7 mouse cellular contexts compared by ENCODE assay signal in the genomic region with DNA sequence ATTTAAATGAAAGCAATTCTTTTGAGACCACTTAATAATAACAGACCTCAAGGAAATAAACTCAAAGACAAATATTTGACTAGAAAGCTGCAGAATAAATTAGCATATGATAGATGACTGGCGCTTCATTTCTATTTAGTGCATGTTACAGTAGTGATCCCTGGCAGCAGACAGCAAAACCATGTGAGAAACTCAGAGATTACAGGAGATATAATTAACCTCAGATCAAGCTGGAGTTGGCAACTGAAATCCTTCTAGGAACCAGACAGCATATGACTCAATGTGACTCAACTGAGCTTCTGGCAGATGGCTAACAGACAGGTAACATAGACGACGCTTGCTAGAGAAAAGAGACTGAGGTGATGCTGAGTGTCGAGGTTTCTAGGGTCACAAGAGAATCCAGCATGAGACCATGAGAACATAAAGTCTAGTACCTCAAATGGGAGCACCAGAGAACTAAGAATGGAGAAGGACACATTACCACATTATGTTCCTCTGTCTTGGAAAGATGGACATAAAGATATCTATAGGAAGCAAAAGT. TPM values are rescaled to one million over a fixed set of nuclear protein-coding genes. Genes with fewer than 3 reads are reported as not detected.
"Had no signal": no experiment of that assay in that cellular context is flagged by ENCODE, and none has a peak within 500 bp of the region (broad histone marks: within the 10 kb centered on the region; RNA-seq: fewer than 3 reads in every experiment).

No protein-coding gene starts in this region.

RNA-seq across cellular contexts. Expression of a gene that starts 43.5 kb away (rescaled TPM):
- total RNA-seq: gastrocnemius, postnatal 14 days; gastrocnemius, postnatal 36 days; heart, postnatal 36 days; hematopoietic stem cell, adult 5-6 weeks; liver, adult 2 months had no signal
- polyA plus RNA-seq: kidney, adult 2 months; large intestine, adult 2 months; liver, adult 2 months had no signal
